Mouse (Mus musculus) CH12.LX (cell line): ENCODE measurements around the gene Adam17. TPM values are rescaled to one million over a fixed set of nuclear protein-coding genes. Genes with fewer than 3 reads are reported as not detected.

Experiments
- DNase-seq: peaks from one replicate; pipeline ENCODE4 v3.0.0-alpha.2; 2013; ENCODE audit errors: extremely low read depth
- H3K27ac ChIP-seq: 2 replicates; pipeline ENCODE4 v1.5.1; 2012; ENCODE audit warnings: low read depth, mild to moderate bottlenecking, control low read depth, moderate library complexity; ENCODE audit not compliant: insufficient read depth
- H3K27me3 ChIP-seq: replicated peaks from 2 replicates; pipeline ENCODE3; 2012; ENCODE audit warnings: inconsistent platforms
- H3K36me3 ChIP-seq, 2 experiments: replicated peaks in 1 of 2; 2 replicates each; pipeline versions ENCODE3 to v1.6.1; 2012; ENCODE audit warnings: inconsistent platforms in 1 of 2, low read length in 1 of 2, mild to moderate bottlenecking in 1 of 2, mixed read lengths in 1 of 2, moderate library complexity in 1 of 2; ENCODE audit not compliant: control insufficient read depth in 1 of 2, insufficient read depth in 1 of 2
- H3K4me1 ChIP-seq, 2 experiments: 2 replicates each; pipeline ENCODE4 v1.6.1; 2012; ENCODE audit warnings: inconsistent platforms in 1 of 2, moderate library complexity in 1 of 2; ENCODE audit not compliant: insufficient read depth in 2 of 2, control insufficient read depth in 1 of 2
- H3K4me2 ChIP-seq: 2 replicates; pipeline ENCODE4 v1.6.1; 2012; ENCODE audit warnings: low read depth, mild to moderate bottlenecking, control low read depth; ENCODE audit not compliant: poor library complexity, insufficient read depth, severe bottlenecking
- H3K4me3 ChIP-seq, 3 experiments: fragments of 150-350 bp in 1 of 3; sonication (generic) in 1 of 3; replicated peaks in 1 of 3; 2 replicates each; pipeline versions ENCODE3 to v1.5.1; 2011 to 2012; ENCODE audit warnings: low read depth in 2 of 3, low read length in 2 of 3, mild to moderate bottlenecking in 2 of 3, moderate library complexity in 2 of 3, control low read depth in 1 of 3, improper control_type of control experiment in 1 of 3, inconsistent platforms in 1 of 3, mixed read lengths in 1 of 3; ENCODE audit not compliant: poor library complexity in 1 of 3
- H3K79me2 ChIP-seq: replicated peaks from 2 replicates; pipeline ENCODE4 v1.6.1; 2012; ENCODE audit warnings: mild to moderate bottlenecking, moderate library complexity; ENCODE audit not compliant: control insufficient read depth, poor library complexity, insufficient read depth, severe bottlenecking; ENCODE audit errors: extremely low read depth
- H3K9ac ChIP-seq: 2 replicates; pipeline ENCODE4 v1.6.1; 2012; ENCODE audit warnings: low read depth, mild to moderate bottlenecking, control low read depth, moderate library complexity; ENCODE audit not compliant: insufficient read depth
- H3K9me3 ChIP-seq: replicated peaks from 2 replicates; pipeline ENCODE3; 2012; ENCODE audit warnings: low read length, inconsistent platforms, mixed read lengths
- BHLHE40 ChIP-seq: IDR thresholded peaks from 2 replicates; pipeline ENCODE4 v1.6.1; 2011; ENCODE audit warnings: mild to moderate bottlenecking, low read depth, low read length, improper control_type of control experiment
- CHD1 ChIP-seq: IDR thresholded peaks from 2 replicates; pipeline ENCODE4 v1.6.1; 2012; ENCODE audit warnings: low read depth, low read length, improper control_type of control experiment, inconsistent platforms
- CHD2 ChIP-seq: IDR thresholded peaks from 2 replicates; pipeline ENCODE4 v1.6.1; 2011; ENCODE audit warnings: low read length, improper control_type of control experiment
- E2F4 ChIP-seq: IDR thresholded peaks from 2 replicates; pipeline ENCODE4 v1.6.1; 2011; ENCODE audit warnings: low read depth, low read length, improper control_type of control experiment; ENCODE audit not compliant: insufficient replicate concordance
- ELF1 ChIP-seq: IDR thresholded peaks from 2 replicates; pipeline ENCODE4 v1.6.1; 2014; ENCODE audit warnings: low read depth, mild to moderate bottlenecking, inconsistent platforms, low read length, improper control_type of control experiment
- GABPA ChIP-seq: IDR thresholded peaks from 2 replicates; pipeline ENCODE4 v1.6.1; 2012; ENCODE audit warnings: low read depth, low read length, improper control_type of control experiment, inconsistent platforms; ENCODE audit not compliant: insufficient replicate concordance
- HCFC1 ChIP-seq: IDR thresholded peaks from 2 replicates; pipeline ENCODE4 v1.6.1; 2012; ENCODE audit warnings: low read depth, mild to moderate bottlenecking, inconsistent platforms, low read length, improper control_type of control experiment
- MEF2A ChIP-seq: IDR thresholded peaks from 2 replicates; pipeline ENCODE4 v1.6.1; 2014; ENCODE audit warnings: low read depth, mild to moderate bottlenecking, inconsistent platforms, low read length, improper control_type of control experiment, borderline replicate concordance
- NELFE ChIP-seq: IDR thresholded peaks from 2 replicates; pipeline ENCODE4 v1.6.1; 2011; ENCODE audit warnings: low read depth, low read length, improper control_type of control experiment
- NRF1 ChIP-seq: IDR thresholded peaks from 2 replicates; pipeline ENCODE4 v1.6.1; 2014; ENCODE audit warnings: low read depth, mild to moderate bottlenecking, inconsistent platforms, low read length, improper control_type of control experiment, moderate library complexity
- PAX5 ChIP-seq: IDR thresholded peaks from 2 replicates; pipeline ENCODE4 v1.6.1; 2012; ENCODE audit warnings: low read length, inconsistent platforms, mixed read lengths
- POLR2AphosphoS2 ChIP-seq: IDR thresholded peaks from 2 replicates; pipeline ENCODE4 v1.6.1; 2011; ENCODE audit warnings: low read depth, low read length, improper control_type of control experiment
- RAD21 ChIP-seq: IDR thresholded peaks from 2 replicates; pipeline ENCODE4 v1.6.1; 2011; ENCODE audit warnings: low read depth, mild to moderate bottlenecking, low read length, improper control_type of control experiment, moderate library complexity
- SIN3A ChIP-seq: IDR thresholded peaks from 2 replicates; pipeline ENCODE4 v1.6.1; 2012; ENCODE audit warnings: low read length, improper control_type of control experiment, inconsistent platforms
- SMC3 ChIP-seq: IDR thresholded peaks from 2 replicates; pipeline ENCODE4 v1.6.1; 2011; ENCODE audit warnings: low read depth, low read length, improper control_type of control experiment
- TBP ChIP-seq: conservative IDR thresholded peaks from 2 replicates; pipeline ENCODE4 v1.6.1; 2011; ENCODE audit warnings: low read depth, low read length, improper control_type of control experiment
- TCF12 ChIP-seq: IDR thresholded peaks from 2 replicates; pipeline ENCODE4 v1.6.1; 2014; ENCODE audit warnings: low read depth, mild to moderate bottlenecking, inconsistent platforms, low read length, improper control_type of control experiment
- UBTF ChIP-seq: IDR thresholded peaks from 2 replicates; pipeline ENCODE4 v1.6.1; 2012; ENCODE audit warnings: low read depth, mild to moderate bottlenecking, inconsistent platforms, low read length, improper control_type of control experiment, moderate library complexity
- USF2 ChIP-seq: conservative IDR thresholded peaks from 2 replicates; pipeline ENCODE4 v1.6.1; 2011; ENCODE audit warnings: low read depth, low read length, improper control_type of control experiment
- ZC3H11A ChIP-seq: IDR thresholded peaks from 2 replicates; pipeline ENCODE4 v1.6.1; 2012; ENCODE audit warnings: low read depth, mild to moderate bottlenecking, inconsistent platforms, low read length, improper control_type of control experiment
- ZKSCAN1 ChIP-seq: IDR thresholded peaks from 2 replicates; pipeline ENCODE4 v1.6.1; 2012; ENCODE audit warnings: low read depth, inconsistent platforms, low read length, improper control_type of control experiment, borderline replicate concordance
- ZMIZ1 ChIP-seq: IDR thresholded peaks from 2 replicates; pipeline ENCODE4 v1.6.1; 2012; ENCODE audit warnings: low read depth, mild to moderate bottlenecking, inconsistent platforms, low read length, improper control_type of control experiment
- dilution Hi-C: fragments of 300-500 bp; cut with MboI; formaldehyde crosslinking; loops from 2 replicates; pipeline ENCODE4 v1.14.3; 2020; ENCODE audit warnings: low sequenced_read_pairs; ENCODE audit not compliant: extremely low pct_unique_long_range_greater_than_20kb, extremely low pct_ligation_motif_present
- in situ Hi-C: fragments of 300-500 bp; cut with MboI; formaldehyde crosslinking; loops from 3 replicates; pipeline ENCODE4 v1.14.3; 2019; ENCODE audit warnings: low sequenced_read_pairs, low pct_ligation_motif_present, low pct_unique_long_range_greater_than_20kb, mixed read lengths
- polyA plus RNA-seq: library from polyadenylated mRNA; unstranded; fragments of >175 nt; gene quantifications from 2 replicates; pipeline ENCODE4 v1.2.1, GENCODE M21; 2012; ENCODE audit warnings: low read depth; ENCODE audit not compliant: insufficient read length
- total RNA-seq, 2 experiments: library from RNA; depleted of rRNA; stranded (reverse); fragments of 300-350 nt in 1 of 2; fragments of >200 nt in 1 of 2; gene quantifications; 2 replicates each; pipeline ENCODE4 v1.2.3; 2012 to 2014

Gene Adam17
- total and polyA plus RNA-seq, 3 experiments, result 47.5 to 60.1 (median 50.1) TPM

DNA sequence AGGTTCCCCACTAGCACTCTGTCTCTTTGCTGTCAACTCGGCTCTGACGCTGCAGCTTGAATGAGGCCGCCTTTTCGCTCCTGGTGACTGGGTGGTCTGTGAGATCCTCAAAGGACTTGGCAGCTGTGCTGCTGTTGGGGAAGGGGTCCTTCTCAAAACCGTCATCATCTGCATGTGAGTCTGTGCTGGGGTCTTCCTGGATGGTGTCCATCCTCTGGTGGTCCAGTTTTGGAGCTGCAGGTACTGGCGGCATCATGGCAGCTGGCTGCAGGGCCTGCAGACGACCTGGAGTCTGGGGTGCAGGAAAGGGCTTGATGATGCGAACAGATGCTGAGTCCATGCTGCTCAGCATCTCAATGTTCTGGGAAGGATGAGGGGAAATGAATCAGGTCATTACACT lies 48.2 kb downstream of the Adam17 start:
- no peak for DNase-seq
- Histone ChIP-seq H3K36me3 (peaks cover 78 to 97% of the 10 kb centered on the region in 2 experiments), H3K79me2 (no peaks in the 10 kb centered on the region), H3K9me3 (no peaks in the 10 kb centered on the region), H3K27me3 (no peaks in the 10 kb centered on the region), H3K27ac (no peak overlapping the region), H3K4me1 (no peaks in the 10 kb centered on the region), H3K9ac (no peak overlapping the region), H3K4me2 (no peak overlapping the region), H3K4me3 (no peak overlapping the region)
- dilution Hi-C loops, result no loop called here
- in situ Hi-C loops, result no loop called here
- TF ChIP-seq SMC3 (no peak), TBP (no peak), E2F4 (no peak), NELFE (no peak), PAX5 (no peak), UBTF (no peak), RAD21 (no peak), USF2 (no peak), CHD2 (no peak), NRF1 (no peak), POLR2AphosphoS2 (no peak), HCFC1 (no peak), ELF1 (no peak), CHD1 (no peak), ZC3H11A (no peak), SIN3A (no peak), ZKSCAN1 (no peak)

DNA sequence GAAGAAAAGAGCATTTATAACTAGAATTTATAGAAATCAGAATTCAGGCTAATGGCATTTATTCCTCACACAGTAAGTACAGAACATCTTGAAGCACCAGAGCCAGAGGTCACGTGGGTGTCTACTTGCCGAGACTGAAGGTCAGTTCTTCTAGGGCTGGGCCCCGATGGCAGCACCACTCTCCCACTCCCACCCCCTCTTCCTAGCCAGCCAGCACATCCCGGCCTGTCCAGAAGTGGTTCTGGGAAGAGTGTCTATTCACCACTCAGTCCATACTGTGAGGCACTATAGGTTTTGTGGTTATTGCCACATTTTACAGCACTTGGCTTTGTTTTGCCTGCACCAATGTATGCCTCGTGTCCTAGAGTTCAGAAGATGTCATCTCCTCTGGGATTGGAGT lies 49.3 kb downstream of the Adam17 start:
- H3K27ac ChIP-seq, result no peak overlapping the region
- H3K27me3 ChIP-seq, result no peaks in the 10 kb centered on the region
- in situ Hi-C loops, result no loop called here
- H3K4me2 ChIP-seq, result no peak overlapping the region
- no peaks in the 10 kb centered on the region for H3K79me2 ChIP-seq
- no peaks in the 10 kb centered on the region for H3K9me3 ChIP-seq
- peaks cover 79 to 97% of the 10 kb centered on the region in 2 experiments for H3K36me3 ChIP-seq
- H3K4me3 ChIP-seq, result no peak overlapping the region
- no peak for DNase-seq
- no peak overlapping the region for H3K9ac ChIP-seq
- TF ChIP-seq NELFE (no peak), MEF2A (no peak), GABPA (no peak), TCF12 (no peak), BHLHE40 (no peak), TBP (no peak), ZC3H11A (no peak), RAD21 (no peak), ZMIZ1 (no peak), CHD2 (no peak), UBTF (no peak)
- dilution Hi-C loops, result no loop called here
- no peaks in the 10 kb centered on the region; a peak in 1 of 4 replicates for H3K4me1 ChIP-seq
